Mouse (Mus musculus) liver, embryonic 14.5 days (tissue): ENCODE measurements around the gene Peak1.

ENCODE experiments used
- CTCF ChIP-seq: IDR thresholded peaks from 2 replicates; pipeline ENCODE4 v1.5.1; 2016; ENCODE audit warnings: antibody characterized with exemption, low read depth, control low read depth
- EP300 ChIP-seq: IDR thresholded peaks from 2 replicates; pipeline ENCODE4 v1.6.1; 2016; ENCODE audit warnings: antibody characterized with exemption, low read depth

- TF ChIP-seq CTCF, result peak; percentile 85
- TF ChIP-seq EP300, result no peak
Measured at GRCm38 (mm10) chr9:56200645-56201314, 217.1 kb downstream of the Peak1 start.
